Mouse (Mus musculus) kidney, postnatal 10 days (tissue): ENCODE results near the gene Zbtb11.
A peak's percentile ranks its signal among the peaks of the same experiment; 100 is the strongest.

ENCODE experiments used
- DNase-seq: peaks from one replicate; pipeline ENCODE4 v3.0.0; 2021; ENCODE audit warnings: mixed read lengths

Gene Zbtb11

DNA sequence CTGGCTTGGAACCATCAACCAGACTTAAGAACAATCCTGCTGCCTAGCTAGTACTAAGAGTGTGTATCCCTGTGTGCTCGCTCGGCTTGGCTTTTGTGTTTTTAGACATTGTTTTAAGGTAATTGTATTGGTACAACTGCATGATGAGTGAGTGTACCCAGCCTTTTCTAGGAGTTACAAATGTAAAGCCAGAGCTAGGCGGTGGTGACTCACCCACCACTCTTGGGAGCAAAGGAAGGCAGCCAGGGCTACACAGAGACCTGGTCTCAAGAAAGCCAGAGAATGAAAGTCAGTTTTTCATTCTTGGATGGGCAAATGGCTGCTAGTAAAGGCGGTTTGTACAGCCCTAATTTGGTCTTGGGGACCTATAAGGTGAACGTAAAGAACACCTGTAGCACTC is 3.3 kb upstream of the Zbtb11 start:
- no peak for DNase-seq

DNA sequence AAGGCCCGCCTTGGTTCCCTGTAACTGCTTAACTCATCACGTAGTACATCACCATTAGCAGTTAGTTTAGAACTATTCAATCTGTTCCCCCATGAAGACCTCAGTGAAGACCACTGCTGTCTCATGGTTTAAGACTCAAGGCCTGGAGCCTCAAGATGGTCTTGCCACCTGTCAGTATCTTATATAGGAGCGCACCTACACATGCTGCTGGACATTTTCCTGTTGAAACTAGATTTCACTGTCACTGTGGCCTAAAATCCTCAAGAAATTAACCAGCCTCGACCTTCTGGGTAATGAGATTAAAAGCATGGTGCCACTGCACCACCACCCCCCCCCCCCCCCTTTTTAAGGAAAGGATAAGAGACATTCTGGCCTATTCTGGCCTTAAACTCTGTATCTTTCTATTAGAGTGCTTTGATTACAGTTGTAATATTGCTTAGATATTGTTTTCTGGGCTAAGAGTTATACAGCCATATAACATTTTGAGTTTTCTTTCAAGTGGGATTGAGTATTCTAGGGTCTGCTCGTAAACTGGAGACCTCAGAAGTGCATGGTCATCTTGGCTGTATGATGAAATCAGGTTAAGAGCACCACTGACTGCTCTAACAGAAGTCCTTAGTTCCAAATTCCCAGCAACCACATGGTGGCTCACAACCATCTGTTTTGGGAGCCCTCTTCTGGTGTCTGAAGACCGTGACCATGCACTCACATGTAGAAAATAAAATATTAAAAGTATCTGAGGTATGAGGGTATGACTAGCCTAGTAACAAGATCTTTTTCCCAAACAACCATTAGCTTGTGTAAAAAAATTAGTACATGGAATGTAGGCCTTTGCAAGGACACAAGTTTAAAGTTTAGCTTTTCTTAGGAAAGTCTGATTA is 1.7 kb upstream of the Zbtb11 start:
- DNase-seq = no peak

DNA sequence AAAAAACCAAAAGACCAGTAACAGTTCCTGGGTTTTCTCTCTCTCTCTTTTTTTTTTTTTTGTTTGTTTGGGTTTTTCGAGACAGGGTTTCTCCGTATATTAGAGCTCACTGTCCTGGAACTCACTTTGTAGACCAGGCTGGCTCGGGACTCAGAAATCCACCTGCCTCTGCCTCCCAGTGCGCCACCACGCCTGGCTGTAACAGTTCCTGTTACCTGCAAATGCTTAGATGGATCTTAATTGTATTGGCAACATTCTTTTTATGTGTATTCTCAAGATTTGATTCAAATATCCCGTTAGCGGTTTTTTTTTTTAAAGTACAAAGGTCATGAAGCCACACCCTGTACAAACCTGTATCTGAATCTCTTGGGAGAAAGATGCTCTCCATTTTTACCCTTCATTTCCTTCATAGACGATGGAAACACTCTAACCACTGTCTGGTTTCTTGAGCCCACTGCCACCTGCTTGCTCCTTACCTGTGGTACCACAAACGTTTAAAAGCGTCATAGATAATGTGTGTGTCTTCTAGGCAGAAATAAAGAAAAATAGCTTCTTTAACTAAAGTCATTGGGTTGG is 969 bp upstream of the Zbtb11 start:
- DNase-seq = no peak

DNA sequence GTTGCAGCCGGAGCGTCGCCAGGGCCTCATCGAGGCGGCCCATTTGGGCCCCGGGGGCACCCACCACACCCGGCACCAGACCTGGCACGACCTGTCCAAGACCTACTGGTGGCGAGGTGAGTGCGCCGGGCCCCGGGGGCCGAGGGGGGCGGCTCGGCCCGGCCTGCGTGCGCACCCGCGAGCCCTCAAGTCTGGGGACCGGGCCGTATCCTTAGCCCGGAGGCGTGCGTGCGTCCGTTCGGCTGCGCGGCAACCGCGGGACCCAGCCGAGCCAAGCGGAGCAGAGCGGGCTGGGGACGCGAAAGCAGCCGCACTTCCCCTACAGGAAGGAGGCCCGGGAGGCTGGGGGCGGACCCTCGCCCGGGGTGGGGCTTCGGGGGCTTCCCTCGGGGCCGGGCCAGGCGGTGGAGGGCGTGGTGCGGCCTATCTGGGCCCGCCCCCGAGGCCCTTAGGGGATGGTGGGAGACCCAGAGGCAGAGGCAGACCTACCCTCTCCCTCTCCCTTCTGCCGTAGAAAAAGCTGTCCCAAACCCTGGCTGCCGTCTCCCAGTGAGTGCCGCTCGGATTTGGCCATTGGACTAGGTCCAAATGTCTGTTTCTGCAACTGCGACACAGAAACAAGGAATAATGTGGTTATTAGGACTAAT is 696 bp downstream of the Zbtb11 start:
- DNase-seq = peak; percentile 96

GRCm38 (mm10) chr16:55974903-55975285 is 1.2 kb downstream of the Zbtb11 start:
- no peak for DNase-seq

DNA sequence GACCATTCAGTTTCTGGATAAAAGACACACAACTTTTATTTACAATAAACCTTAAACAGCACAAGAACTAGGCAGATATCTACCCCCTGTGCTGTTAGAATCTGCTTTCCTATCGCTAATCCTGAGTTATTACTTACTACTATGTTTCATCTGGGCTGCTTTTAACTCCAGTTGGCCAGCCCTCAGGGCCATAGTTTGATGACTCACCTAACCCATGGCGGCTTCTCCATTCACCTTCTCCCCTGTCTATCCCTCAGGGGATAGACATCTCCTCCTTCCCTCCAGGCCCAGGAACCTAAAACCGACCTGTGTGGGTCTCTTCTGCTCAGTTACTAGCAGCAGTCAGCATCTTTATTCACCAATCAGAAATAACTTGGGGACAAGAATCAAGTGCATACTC is 12.3 kb downstream of the Zbtb11 start:
- no peak for DNase-seq

GRCm38 (mm10) chr16:55990311-55990710 is 16.6 kb downstream of the Zbtb11 start:
- no peak for DNase-seq

DNA sequence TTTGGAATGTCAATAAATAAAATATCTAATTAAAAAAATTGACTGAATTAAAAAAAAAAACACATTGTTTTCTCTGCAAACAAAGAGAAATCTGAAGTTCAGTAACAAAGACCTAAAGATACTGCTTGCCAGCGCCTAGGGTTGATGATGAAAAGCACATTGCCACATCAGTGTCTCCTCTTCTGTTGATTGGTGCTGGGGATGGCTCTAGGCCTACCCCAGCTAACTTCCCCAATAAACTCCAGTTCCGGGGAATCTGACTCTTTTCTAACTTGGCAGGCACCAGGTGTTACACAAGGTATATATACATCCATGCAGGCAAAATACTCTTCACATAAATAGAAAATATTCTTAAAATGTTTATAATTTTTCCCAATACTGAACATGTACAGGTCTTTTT is 20.6 kb downstream of the Zbtb11 start:
- no peak for DNase-seq

- DNase-seq = no peak
Observed at GRCm38 (mm10) chr16:56006798-56007197, 33.1 kb downstream of the Zbtb11 start.

GRCm38 (mm10) chr16:56008862-56009261 is 35.2 kb downstream of the Zbtb11 start:
- DNase-seq = no peak

GRCm38 (mm10) chr16:56012789-56013743 is 39.4 kb downstream of the Zbtb11 start:
- no peak for DNase-seq

GRCm38 (mm10) chr16:56014076-56014475 is 40.4 kb downstream of the Zbtb11 start:
- no peak for DNase-seq

GRCm38 (mm10) chr16:56019660-56020059 is 46.0 kb downstream of the Zbtb11 start:
- no peak for DNase-seq

DNA sequence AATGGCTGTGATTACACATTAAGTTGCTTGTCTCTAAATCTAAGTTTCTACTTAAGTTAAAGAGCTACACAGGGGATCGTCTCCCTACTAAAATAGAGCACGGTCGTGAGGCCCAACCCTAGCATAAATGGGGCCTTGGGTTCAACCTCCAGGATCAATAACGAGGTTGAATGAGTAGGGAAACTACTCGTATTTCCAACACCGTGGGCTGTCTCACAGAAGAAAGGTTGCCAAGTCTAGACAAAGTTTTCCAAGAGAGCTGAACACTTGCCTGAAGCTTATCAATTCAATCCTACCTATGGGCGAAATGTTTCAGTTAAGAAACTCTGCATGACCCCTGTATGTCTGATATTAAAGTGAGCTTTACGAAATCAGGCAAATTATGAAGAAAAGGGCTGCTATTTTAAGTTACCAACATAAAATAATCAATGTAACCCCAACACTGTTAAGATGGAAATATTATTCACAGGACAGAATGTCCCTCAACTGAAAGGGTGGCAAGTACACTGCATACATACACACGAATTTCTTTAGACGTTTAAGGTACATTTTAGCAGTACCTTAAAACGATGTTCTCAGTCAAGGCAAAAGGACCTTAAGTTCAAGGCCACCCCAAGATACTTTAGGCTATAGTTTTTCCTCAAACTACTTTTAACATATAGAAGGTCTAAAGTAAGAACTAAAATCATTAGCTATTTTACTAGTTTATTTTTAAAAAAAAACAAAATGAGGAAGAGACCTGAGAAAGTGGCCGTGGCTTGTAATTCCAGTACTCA is 54.4 kb downstream of the Zbtb11 start:
- no peak for DNase-seq

- DNase-seq = peak; percentile 75
Observed at GRCm38 (mm10) chr16:56028722-56029551, 55.3 kb downstream of the Zbtb11 start.

- DNase-seq = peak; percentile 99
Observed at GRCm38 (mm10) chr16:56029661-56030082, 56.0 kb downstream of the Zbtb11 start, which contains the start of gene Pcnp. Pcnp (minus strand) TSS chr16:56029739.

DNA sequence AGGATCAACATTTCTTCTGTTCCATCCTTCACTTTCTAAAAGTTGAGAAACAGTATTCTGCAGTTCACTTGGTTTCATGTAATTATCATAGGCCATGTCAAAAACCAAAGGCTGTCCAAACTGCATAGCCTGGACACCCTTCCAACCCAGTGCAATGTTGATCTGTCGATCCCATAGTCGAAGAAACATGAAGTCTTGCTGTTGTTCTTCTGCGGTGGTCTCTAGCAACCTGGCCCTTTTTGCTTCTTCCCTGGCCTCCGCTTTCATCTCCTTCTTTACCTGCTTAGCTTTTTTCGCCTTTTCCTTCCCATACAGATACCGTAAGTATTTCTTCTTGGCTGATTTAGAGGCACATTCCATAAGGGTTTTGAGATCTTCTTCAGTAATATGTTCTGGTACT is 60.9 kb downstream of the Zbtb11 start:
- no peak for DNase-seq

DNA sequence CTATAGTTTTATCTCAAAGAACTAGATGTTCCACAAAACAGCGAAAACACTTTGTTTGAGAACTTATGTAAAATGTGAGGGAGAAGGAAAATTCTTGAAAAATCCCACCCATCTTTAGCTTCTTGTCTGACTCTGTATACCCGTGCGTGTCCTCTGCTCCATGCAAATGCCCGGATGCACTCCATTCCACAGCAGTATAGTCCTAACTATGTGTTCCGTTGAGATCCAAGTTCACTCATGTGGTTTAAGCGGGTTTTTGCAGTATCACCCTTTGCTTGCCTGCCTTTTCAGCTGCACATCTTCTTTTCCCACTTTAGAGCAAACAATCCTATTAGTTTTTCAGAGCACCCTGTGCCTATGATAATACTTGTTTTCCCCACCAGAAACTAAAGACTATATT is 62.8 kb downstream of the Zbtb11 start:
- no peak for DNase-seq

- peak; percentile 97 for DNase-seq
Observed at GRCm38 (mm10) chr16:56037138-56038010, 63.7 kb downstream of the Zbtb11 start, which contains the start of gene Trmt10c. Trmt10c (minus strand) TSS chr16:56037819.

DNA sequence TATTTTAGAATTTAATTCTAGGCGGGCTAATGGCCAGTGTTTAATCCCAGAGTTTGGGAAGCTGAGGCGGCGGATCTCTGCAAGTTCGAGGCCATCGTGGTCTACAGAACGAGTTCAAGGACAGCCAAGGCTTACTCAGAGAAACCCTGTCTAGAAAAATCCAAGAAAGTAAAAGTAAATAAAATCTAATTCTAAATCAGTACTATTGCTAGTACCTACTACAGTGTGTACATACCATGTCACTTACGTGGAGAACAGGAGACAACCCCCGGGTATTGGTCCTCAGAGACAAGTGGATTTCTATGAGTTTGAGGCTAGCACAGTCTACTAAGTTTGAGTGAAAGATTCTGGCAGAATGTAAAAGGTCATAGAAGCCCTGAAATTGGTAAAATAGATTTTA is 64.4 kb downstream of the Zbtb11 start:
- DNase-seq = no peak
